Mouse (Mus musculus) lung, embryonic 15.5 days (tissue): Measurements from ENCODE around the gene Tulp2. TPM values are rescaled to one million over a fixed set of nuclear protein-coding genes. Genes with fewer than 3 reads are reported as not detected.
"Not testable (repeated sequence)": the region's sequence is repeated elsewhere in the genome, so short reads cannot be mapped to it uniquely, and the experiment has no call there.

Experiments
- ATAC-seq: fragments of 200-750 bp; cut with Nextera tagmentation; 2 replicates; pipeline ENCODE4 v1.8.0; 2017; ENCODE audit warnings: moderate number of reproducible peaks, borderline replicate concordance; ENCODE audit not compliant: low FRiP score, low TSS enrichment; ENCODE audit errors: extremely low read depth
- H3K27ac ChIP-seq: fragments of 300-500 bp; sonication (generic); 2 replicates; pipeline ENCODE4 v1.5.1; 2015; ENCODE audit warnings: moderate library complexity, mild to moderate bottlenecking, inconsistent platforms
- H3K27me3 ChIP-seq: fragments of 300-500 bp; sonication (generic); 2 replicates; pipeline ENCODE4 v1.6.1; 2015; ENCODE audit warnings: inconsistent platforms
- H3K36me3 ChIP-seq: fragments of 300-500 bp; sonication (generic); 2 replicates; pipeline ENCODE4 v1.6.1; 2015; ENCODE audit warnings: inconsistent platforms
- H3K4me1 ChIP-seq: fragments of 300-500 bp; sonication (generic); 2 replicates; pipeline ENCODE4 v1.6.1; 2015; ENCODE audit warnings: inconsistent platforms
- H3K4me2 ChIP-seq: fragments of 300-500 bp; sonication (generic); 2 replicates; pipeline ENCODE4 v1.6.1; 2015; ENCODE audit warnings: inconsistent platforms, mild to moderate bottlenecking, moderate library complexity
- H3K4me3 ChIP-seq: fragments of 300-500 bp; sonication (generic); 2 replicates; pipeline ENCODE4 v1.5.1; 2015; ENCODE audit warnings: mild to moderate bottlenecking, inconsistent platforms
- H3K9ac ChIP-seq: fragments of 300-500 bp; sonication (generic); 2 replicates; pipeline ENCODE4 v1.6.1; 2015; ENCODE audit warnings: inconsistent platforms
- H3K9me3 ChIP-seq: fragments of 300-500 bp; sonication (generic); 2 replicates; pipeline ENCODE4 v1.6.1; 2016; ENCODE audit warnings: inconsistent platforms
- WGBS: fragments of 180-500 bp; shearing (Covaris S2); methylation state at CpG from one replicate; pipeline ENCODE4 v1.1.7; 2015; 5-methylcytosine and 5-hydroxymethylcytosine counted together
- polyA plus RNA-seq: library from polyadenylated mRNA; unstranded; fragments of >200 nt; fragmentation: Nextera tagmentation; extraction: Ambion mirVana; gene quantifications from 2 replicates; pipeline ENCODE4 v1.2.1, GENCODE M21; 2015

The Tulp2 gene
- polyA plus RNA-seq, 1 experiment from 2014 or later: 0.74 TPM

DNA sequence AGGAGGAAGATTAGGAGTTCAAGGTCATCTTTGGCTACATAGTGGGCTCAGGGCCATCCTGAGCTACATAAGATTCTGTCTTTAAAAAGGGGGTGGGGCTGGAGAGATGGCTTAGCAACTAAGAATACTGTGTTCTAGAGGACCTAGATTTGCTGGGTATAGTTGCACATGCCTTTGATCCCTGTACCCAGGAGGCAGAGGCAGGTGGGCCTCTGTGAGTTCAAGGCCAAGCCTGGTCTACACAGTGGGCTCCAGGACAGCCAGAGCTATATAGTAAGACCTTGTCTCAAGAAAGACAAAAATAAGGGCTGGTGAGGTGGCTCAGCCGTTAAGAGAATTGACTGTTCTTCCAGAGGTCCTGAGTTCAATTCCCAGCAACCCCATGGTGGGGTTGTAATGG is 31.7 kb upstream of the Tulp2 start:
- 81% methylated on average over 1 of the region's 1 CpGs for WGBS
- Histone ChIP-seq H3K4me1 (no peaks in the 10 kb centered on the region), H3K36me3 (peaks cover 56% of the 10 kb centered on the region), H3K27ac (no peak overlapping the region), H3K9ac (no peak overlapping the region), H3K4me3 (no peak overlapping the region), H3K9me3 (no peaks in the 10 kb centered on the region), H3K4me2 (no peak overlapping the region), H3K27me3 (no peaks in the 10 kb centered on the region)
- ATAC-seq: no peak

DNA sequence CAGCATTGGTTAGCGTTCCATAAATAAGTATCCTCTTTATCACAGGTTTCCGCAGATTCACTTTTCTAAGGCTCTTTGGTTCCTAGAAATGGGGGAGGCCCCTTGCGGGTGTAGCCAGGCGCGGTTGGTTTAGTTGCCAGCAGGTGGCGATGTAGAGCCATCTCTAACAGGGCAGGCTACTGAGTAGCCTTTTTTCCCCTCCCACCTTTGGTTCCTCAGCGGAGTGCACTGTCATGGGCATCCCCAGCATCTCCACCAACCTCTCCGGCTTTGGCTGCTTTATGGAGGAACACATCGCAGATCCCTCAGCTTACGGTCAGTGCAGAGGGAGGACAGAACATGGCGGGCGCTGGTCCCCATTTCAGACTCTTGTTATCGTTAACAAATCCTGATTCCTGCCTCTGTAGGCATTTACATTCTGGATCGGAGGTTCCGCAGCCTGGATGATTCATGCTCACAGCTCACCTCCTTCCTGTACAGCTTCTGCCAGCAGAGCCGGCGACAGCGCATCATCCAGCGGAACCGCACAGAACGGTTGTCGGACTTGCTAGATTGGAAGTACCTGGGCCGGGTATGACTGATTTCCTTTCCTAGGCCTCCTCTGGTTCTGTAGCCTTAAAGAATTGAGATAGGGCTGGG is 30.2 kb upstream of the Tulp2 start:
- Histone ChIP-seq H3K9ac (no peak overlapping the region), H3K4me1 (no peaks in the 10 kb centered on the region), H3K9me3 (no peaks in the 10 kb centered on the region), H3K27ac (no peak overlapping the region), H3K36me3 (peaks cover 57% of the 10 kb centered on the region), H3K27me3 (no peaks in the 10 kb centered on the region), H3K4me2 (no peak overlapping the region), H3K4me3 (no peak overlapping the region)
- 54% methylated on average over 23 of the region's 23 CpGs for WGBS
- peak; percentile 58; the same call in 1 of the 2 replicates for ATAC-seq

DNA sequence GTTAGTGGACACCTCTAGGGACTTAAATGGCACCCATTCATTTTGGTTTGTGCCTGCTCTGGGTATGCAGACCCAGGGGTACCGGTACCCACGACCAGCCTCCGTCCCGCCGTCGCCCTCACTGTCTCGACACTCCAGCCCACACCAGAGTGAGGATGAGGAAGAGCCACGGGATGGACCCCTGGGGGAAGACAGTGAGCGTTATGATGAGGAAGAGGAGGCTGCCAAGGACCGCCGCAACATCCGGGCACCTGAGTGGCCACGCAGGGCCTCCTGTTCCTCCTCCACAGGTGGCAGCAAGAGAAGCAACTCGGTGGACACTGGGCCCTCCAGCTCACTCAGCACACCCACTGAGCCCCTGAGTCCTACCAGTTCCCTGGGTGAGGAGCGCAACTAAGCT is 26.7 kb upstream of the Tulp2 start:
- H3K36me3 ChIP-seq: peaks cover 56% of the 10 kb centered on the region
- H3K9ac ChIP-seq: no peak overlapping the region
- H3K4me2 ChIP-seq: no peak overlapping the region
- no peak overlapping the region for H3K4me3 ChIP-seq
- no peaks in the 10 kb centered on the region for H3K9me3 ChIP-seq
- WGBS: 87% methylated on average over 15 of the region's 15 CpGs
- H3K27ac ChIP-seq: no peak overlapping the region
- peaks cover 17% of the 10 kb centered on the region for H3K4me1 ChIP-seq
- H3K27me3 ChIP-seq: no peaks in the 10 kb centered on the region
- ATAC-seq: no peak

DNA sequence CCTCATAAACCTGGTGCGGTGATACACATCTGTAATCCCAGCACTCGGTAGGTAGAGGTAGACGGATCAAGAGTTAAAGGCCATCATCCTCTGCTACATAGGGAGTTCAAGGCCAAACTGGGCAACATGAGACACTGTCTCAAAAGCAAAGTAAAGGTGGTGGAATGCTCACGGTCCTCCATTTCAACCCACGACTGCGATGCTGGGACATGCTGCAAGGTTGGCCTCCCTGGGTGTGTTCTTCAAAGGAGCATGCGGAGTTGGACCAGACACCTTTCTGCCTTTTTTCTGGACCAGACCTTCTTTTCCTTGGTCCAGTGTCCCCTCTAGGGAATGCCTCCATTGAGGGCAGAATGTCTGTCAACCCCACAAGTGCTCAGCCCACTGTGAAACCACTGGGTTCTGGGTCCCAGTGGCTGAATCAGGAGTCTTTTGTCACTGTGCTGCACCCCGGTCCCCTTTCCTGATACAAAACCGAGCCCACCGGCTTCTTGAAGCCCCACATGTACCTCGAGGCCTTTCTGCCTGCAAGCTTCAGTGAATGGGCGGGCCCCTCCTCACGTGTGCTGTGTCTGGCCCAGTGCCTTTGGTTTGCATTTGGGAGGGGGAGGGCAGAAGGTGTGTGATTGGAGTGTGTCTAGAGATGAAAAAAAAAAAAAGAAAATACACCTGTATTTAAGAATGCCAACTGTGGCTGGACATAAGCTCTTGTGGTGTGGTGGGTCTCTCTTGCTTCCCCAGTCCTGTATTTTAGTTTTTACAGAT is 25.6 kb upstream of the Tulp2 start:
- H3K4me3 ChIP-seq: no peak overlapping the region
- no peaks in the 10 kb centered on the region for H3K27me3 ChIP-seq
- H3K36me3 ChIP-seq: peaks cover 54% of the 10 kb centered on the region
- no peak overlapping the region for H3K4me2 ChIP-seq
- 69% methylated on average over 13 of the region's 13 CpGs for WGBS
- no peaks in the 10 kb centered on the region for H3K9me3 ChIP-seq
- ATAC-seq: no peak
- H3K27ac ChIP-seq: no peak overlapping the region
- H3K4me1 ChIP-seq: peaks cover 29% of the 10 kb centered on the region
- no peak overlapping the region for H3K9ac ChIP-seq

DNA sequence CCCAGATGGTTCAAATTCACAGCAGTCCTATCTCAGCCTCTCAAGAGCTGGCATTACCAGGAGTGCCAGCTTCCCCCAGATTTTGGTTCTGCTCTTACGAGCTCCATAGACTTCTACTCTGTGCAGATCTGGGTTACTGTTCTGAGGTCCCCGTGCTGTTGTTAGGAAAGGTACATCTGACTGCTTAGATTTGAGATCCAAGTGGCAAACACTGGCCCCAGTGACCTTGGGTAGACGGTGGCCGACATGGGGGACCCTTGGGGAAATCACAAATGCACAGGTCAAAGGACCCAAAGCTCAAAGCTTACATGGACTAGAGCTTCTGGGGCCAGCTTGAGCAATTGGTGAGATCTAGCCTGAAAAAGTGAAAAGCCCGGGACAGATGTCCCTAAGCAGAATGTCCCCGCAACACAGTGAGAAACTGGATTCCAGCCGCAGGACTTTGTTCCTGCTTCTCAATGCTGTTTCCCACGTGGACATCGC is 24.9 kb upstream of the Tulp2 start:
- Histone ChIP-seq H3K9ac (no peak overlapping the region), H3K4me1 (peaks cover 34% of the 10 kb centered on the region), H3K27ac (0 out of 2 replicates have a peak overlapping the region, but pooled peaks have one; percentile 47), H3K9me3 (no peaks in the 10 kb centered on the region), H3K36me3 (peaks cover 55% of the 10 kb centered on the region), H3K4me2 (peak overlapping the region; percentile 72), H3K4me3 (no peak overlapping the region; the same call in 1 of the 2 replicates), H3K27me3 (no peaks in the 10 kb centered on the region)
- 39% methylated on average over 9 of the region's 9 CpGs for WGBS
- ATAC-seq: no peak

DNA sequence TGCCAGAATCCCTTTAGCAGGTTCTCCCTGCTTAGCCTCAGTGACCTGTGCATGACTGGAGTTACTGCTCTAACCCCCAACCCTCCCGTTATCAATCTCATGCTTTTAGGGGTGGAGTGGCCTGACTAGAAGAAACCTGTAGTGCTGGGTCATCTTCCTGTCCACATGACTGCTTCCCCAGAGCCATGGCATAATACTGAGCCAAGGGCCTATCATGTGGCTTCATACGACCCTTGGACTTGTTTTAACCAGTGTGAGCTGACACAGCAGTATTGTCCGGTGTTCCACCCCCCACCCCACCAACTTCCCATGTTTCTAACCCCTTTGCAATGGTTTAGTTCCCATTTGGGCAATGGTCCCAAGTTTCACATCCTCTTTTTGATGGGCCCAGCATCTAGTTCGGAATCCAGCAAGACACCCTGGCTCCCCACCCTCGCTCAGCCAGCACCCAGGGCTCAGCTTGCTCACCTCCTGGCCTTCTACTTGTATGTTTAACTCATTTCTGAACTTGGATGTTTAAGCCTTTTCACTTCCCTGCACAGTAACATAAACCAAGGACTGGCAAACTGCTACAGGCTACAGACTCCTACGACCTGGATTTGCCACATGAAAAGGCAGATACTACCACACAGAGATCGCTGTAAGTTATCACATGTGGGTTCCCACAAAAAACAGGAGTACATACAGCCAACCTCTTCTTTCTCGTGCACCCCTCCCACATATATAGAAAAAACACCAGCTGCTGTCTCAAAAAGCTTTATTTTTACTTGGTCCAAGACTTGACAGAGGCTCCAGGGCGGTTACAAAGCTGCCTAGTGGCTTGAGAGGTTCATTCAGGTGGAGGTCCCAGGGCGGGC is 24.2 kb upstream of the Tulp2 start:
- ATAC-seq: no peak
- Histone ChIP-seq H3K4me1 (peaks cover 36% of the 10 kb centered on the region), H3K36me3 (peaks cover 55% of the 10 kb centered on the region), H3K27me3 (no peaks in the 10 kb centered on the region), H3K9me3 (no peaks in the 10 kb centered on the region), H3K27ac (peak overlapping the region; percentile 47; the same call in 1 of the 2 replicates), H3K9ac (peak overlapping the region; percentile 85), H3K4me2 (peak overlapping the region; percentile 72), H3K4me3 (peak overlapping the region; percentile 76)
- WGBS: 47% methylated on average over 10 of the region's 10 CpGs

DNA sequence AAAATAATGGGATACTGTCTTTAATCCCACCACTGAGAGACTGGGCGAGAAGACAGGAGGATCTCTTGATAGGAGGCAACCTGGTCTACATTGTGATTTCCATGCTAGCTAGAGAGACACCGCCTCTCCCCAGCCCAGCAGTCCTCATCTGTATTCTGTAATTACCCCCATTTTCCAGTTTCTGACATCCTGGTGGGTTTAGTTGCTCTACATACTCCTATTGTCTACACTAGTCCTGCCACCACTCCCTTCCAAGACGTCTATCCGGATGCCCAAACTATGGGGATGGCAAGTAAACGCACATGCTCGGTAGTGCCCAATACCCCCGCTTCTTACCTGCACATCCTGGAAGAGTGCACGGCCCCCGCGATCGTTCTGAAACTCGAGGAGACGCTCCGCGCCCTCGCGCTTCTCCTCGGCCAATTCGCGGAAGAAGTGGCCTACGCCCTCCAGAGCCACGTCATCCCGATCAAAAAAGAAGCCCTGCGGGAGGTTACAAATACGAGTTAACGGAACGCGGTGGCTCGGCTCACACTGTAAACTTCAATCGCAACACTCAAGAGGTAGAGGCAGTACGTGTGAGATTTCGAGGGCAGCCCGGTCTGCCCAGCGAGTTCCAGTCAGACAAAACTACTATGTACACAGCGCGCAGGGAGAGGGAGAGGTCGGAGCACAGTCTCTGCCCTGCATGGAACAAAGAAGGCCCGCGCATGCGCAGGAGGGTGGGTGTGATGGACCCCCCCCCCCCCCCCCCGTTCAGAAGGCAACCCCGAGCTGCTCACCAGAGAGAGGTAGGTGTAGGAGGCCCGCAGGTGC is 22.7 kb upstream of the Tulp2 start:
- H3K4me3 ChIP-seq: peak overlapping the region; percentile 76
- H3K27me3 ChIP-seq: no peaks in the 10 kb centered on the region
- H3K27ac ChIP-seq: peak overlapping the region; percentile 83
- under 1% methylated on average over 43 of the region's 43 CpGs for WGBS
- no peaks in the 10 kb centered on the region for H3K9me3 ChIP-seq
- H3K9ac ChIP-seq: peak overlapping the region; percentile 85
- H3K36me3 ChIP-seq: peaks cover 58% of the 10 kb centered on the region
- peak; percentile 64 for ATAC-seq
- H3K4me1 ChIP-seq: peaks cover 36% of the 10 kb centered on the region
- peak overlapping the region; percentile 72 for H3K4me2 ChIP-seq

DNA sequence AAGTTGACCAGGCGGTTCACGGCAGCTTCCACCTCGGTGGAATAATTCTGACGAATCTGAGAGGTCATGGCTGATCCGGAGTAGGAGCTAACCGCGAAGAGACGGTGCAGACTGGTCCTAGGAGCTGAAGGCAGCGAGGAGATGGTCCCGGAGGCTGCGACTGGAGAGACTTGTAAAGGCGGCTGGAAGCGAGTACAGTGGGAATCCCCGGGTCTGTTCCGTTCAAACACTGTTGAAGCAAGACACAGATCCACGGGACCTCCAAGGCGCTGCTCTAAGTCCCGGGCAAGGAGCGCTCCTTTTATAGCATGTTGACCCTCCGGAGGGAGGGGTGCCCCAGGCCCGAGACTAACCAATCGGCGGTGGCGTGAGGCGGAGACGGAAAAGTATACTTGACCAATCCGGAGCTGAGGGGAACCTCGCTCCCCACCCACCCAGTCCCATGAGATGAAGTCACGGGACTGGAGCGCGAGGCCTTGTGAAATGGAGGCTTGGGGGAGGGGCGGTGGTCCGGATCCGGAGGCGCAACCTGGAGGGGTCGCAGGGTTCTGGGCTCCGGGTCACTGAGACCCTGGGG is 22.0 kb upstream of the Tulp2 start, which contains the start of gene Ftl1:
Ftl1 (minus strand) TSS at position 321 of the 577 bp plus-strand sequence.
- not testable (repeated sequence) for H3K9me3 ChIP-seq, H3K27me3 ChIP-seq
- ATAC-seq: peak; percentile 95
- H3K4me1 ChIP-seq: peaks cover 36% of the 10 kb centered on the region
- WGBS: under 1% methylated on average over 33 of the region's 37 CpGs
- H3K4me3 ChIP-seq: peak within 1 kb of the TSS; percentile 76
- H3K27ac ChIP-seq: peak within 1 kb of the TSS; percentile 89
- peak within 1 kb of the TSS; percentile 72 for H3K4me2 ChIP-seq
- H3K36me3 ChIP-seq: peaks cover 53% of the 10 kb centered on the region
- H3K9ac ChIP-seq: peak within 1 kb of the TSS; percentile 85

DNA sequence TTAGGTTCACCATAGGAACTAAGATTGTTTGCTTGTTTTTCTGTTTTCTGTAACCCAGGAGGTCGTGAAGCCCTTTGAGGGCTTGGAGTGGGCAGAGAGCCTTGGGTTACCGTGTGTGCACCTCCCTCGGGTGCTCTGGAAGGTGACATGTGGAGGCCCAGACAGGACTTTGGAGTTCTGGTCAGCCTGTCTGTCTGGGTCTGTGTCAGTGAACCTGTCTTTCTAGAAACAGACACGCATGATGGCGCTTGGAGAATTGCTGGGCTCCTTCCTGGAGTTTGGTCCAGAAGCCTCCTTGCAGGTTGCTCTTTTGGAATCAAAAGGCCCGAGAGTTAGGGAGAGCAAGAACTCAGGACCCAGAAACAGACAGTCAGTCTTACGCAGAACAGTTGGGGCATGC is 21.3 kb upstream of the Tulp2 start:
- Histone ChIP-seq H3K4me2 (peak overlapping the region; percentile 59), H3K27ac (peak overlapping the region; percentile 89), H3K9ac (peak overlapping the region; percentile 26; the same call in 1 of the 2 replicates), H3K36me3 (peaks cover 52% of the 10 kb centered on the region), H3K4me1 (peaks cover 39% of the 10 kb centered on the region), H3K27me3 (no peaks in the 10 kb centered on the region), H3K9me3 (no peaks in the 10 kb centered on the region), H3K4me3 (peak overlapping the region; percentile 76)
- ATAC-seq: 0 out of 2 replicates have a peak, but pooled peaks have one; percentile 0
- WGBS: 51% methylated on average over 7 of the region's 7 CpGs

DNA sequence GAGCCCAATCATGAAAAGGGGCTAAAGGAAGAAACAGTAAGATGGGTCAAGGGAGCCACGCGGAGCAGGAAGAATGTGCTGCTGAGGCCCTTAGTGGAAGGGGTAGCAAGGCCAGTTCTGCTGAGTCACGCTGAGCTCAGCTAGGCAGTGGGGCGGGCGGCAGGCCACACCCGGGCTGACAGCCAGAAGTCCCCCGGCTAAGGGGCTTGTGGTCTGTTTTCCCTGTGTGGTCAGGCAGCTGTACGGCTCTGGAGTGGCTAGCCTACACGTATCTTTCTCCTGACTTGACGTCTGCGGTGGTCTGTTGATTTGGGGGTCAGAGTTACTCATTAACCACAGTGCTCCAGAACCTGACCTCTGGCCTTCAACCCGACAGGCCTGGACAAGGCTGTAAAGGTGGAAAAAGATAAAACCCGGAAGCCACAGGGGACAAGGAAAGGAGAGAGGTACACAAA is 20.8 kb upstream of the Tulp2 start:
- Histone ChIP-seq H3K36me3 (peaks cover 50% of the 10 kb centered on the region), H3K4me1 (peaks cover 44% of the 10 kb centered on the region), H3K4me3 (0 out of 2 replicates have a peak overlapping the region, but pooled peaks have one; percentile 1), H3K27me3 (no peaks in the 10 kb centered on the region), H3K27ac (peak overlapping the region; percentile 89), H3K4me2 (peak overlapping the region; percentile 59), H3K9ac (no peak overlapping the region), H3K9me3 (no peaks in the 10 kb centered on the region)
- 8% methylated on average over 13 of the region's 13 CpGs for WGBS
- peak; percentile 8; the same call in 1 of the 2 replicates for ATAC-seq
